Mouse (Mus musculus) kidney, postnatal 0 days (tissue): ENCODE data around the gene Sirpa. TPM values are rescaled to one million over a fixed set of nuclear protein-coding genes. Genes with fewer than 3 reads are reported as not detected.
A peak's percentile ranks its signal among the peaks of the same experiment; 100 is the strongest.

Source experiments
- ATAC-seq: fragments of 200-750 bp; cut with Nextera tagmentation; replicated peaks from 2 replicates; pipeline ENCODE4 v1.8.0; 2017; ENCODE audit warnings: low read depth, moderate number of reproducible peaks, moderate TSS enrichment, moderate library complexity; ENCODE audit not compliant: low FRiP score
- DNase-seq: peaks from one replicate; pipeline ENCODE4 v3.0.0-alpha.2; 2016; ENCODE audit warnings: low spot score
- H3K27ac ChIP-seq: fragments of 300-500 bp; sonication (generic); 2 replicates; pipeline ENCODE4 v1.5.1; 2014; ENCODE audit warnings: mild to moderate bottlenecking
- H3K27me3 ChIP-seq: fragments of 300-500 bp; sonication (generic); 2 replicates; pipeline ENCODE4 v1.6.1; 2014; ENCODE audit warnings: low read length, mixed read lengths; ENCODE audit not compliant: insufficient read depth
- H3K36me3 ChIP-seq: fragments of 300-500 bp; sonication (generic); 2 replicates; pipeline ENCODE4 v1.6.1; 2014; ENCODE audit warnings: low read length, mixed read lengths; ENCODE audit not compliant: insufficient read depth
- H3K4me1 ChIP-seq: fragments of 300-500 bp; sonication (generic); replicated peaks from 2 replicates; pipeline ENCODE4 v1.6.1; 2014; ENCODE audit warnings: antibody characterized with exemption, low read length, mixed read lengths; ENCODE audit not compliant: insufficient read depth
- H3K4me2 ChIP-seq: fragments of 300-500 bp; sonication (generic); 2 replicates; pipeline ENCODE4 v1.6.1; 2014; ENCODE audit warnings: mild to moderate bottlenecking, low read length, moderate library complexity, mixed read lengths
- H3K4me3 ChIP-seq: fragments of 300-500 bp; sonication (generic); replicated peaks from 2 replicates; pipeline ENCODE4 v1.5.1; 2014; ENCODE audit warnings: low read depth, low read length
- H3K9ac ChIP-seq: fragments of 300-500 bp; sonication (generic); 2 replicates; pipeline ENCODE4 v1.6.1; 2014; ENCODE audit warnings: low read depth, low read length
- H3K9me3 ChIP-seq: fragments of 300-500 bp; sonication (generic); replicated peaks from 2 replicates; pipeline ENCODE4 v1.6.1; 2016; ENCODE audit warnings: low read length, inconsistent platforms, mixed read lengths
- CTCF ChIP-seq: IDR thresholded peaks from 2 replicates; pipeline ENCODE4 v1.5.1; 2016; ENCODE audit warnings: antibody characterized with exemption, low read depth, mild to moderate bottlenecking, moderate library complexity
- WGBS: fragments of 180-500 bp; shearing (Covaris S2); extraction: QIAGEN DNeasy Blood & Tissue Kit; methylation state at CpG from one replicate; pipeline ENCODE4 v1.1.7; 2014; 5-methylcytosine and 5-hydroxymethylcytosine counted together
- polyA plus RNA-seq: library from polyadenylated mRNA; unstranded; fragments of >200 nt; fragmentation: Nextera tagmentation; extraction: Ambion mirVana; gene quantifications from 2 replicates; pipeline ENCODE4 v1.2.1, GENCODE M21; 2015

The Sirpa gene
- polyA plus RNA-seq, 1 experiment from 2014 or later, result 22.5 TPM

GRCm38 (mm10) chr2:129602856-129603255 is 10.2 kb downstream of the Sirpa start:
- DNase-seq, result no peak
- H3K9ac ChIP-seq, result no peak overlapping the region
- H3K9me3 ChIP-seq, result no peaks in the 10 kb centered on the region
- H3K36me3 ChIP-seq, result no peaks in the 10 kb centered on the region
- no peak for ATAC-seq
- no peak for TF ChIP-seq CTCF
- H3K4me3 ChIP-seq, result no peak overlapping the region
- no peak overlapping the region for H3K4me2 ChIP-seq
- H3K4me1 ChIP-seq, result no peaks in the 10 kb centered on the region; the same call in 1 of the 2 replicates
- H3K27me3 ChIP-seq, result no peaks in the 10 kb centered on the region
- no peak overlapping the region for H3K27ac ChIP-seq
- WGBS, result 94% methylated on average over 7 of the region's 7 CpGs

DNA sequence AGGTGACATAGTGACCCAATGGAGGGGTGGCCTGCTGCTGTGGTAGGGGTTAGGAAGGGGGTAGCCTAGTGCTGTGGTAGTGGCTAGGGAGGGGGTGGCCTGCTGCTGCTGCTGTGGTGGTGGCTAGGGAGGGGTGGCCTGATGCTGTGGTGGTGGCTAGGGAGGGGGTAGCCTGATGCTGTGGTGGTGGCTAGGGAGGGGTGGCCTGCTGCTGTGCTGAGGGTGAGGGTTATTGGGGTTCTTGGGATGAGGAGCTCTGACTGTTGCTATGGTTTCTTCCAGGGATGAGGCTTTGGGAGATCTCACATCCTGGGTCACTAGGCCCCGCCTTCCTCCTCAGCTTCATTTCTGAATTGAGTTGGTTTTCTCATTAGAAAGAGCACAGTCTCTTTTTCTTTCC is 10.9 kb downstream of the Sirpa start:
- Histone ChIP-seq H3K9ac (no peak overlapping the region), H3K4me2 (no peak overlapping the region), H3K4me1 (no peaks in the 10 kb centered on the region; the same call in 1 of the 2 replicates), H3K36me3 (no peaks in the 10 kb centered on the region), H3K4me3 (no peak overlapping the region), H3K27ac (no peak overlapping the region), H3K9me3 (no peaks in the 10 kb centered on the region), H3K27me3 (no peaks in the 10 kb centered on the region)
- peak; percentile 92 for ATAC-seq
- DNase-seq, result no peak
- 100% methylated on average over 1 of the region's 1 CpGs for WGBS
- no peak for TF ChIP-seq CTCF

DNA sequence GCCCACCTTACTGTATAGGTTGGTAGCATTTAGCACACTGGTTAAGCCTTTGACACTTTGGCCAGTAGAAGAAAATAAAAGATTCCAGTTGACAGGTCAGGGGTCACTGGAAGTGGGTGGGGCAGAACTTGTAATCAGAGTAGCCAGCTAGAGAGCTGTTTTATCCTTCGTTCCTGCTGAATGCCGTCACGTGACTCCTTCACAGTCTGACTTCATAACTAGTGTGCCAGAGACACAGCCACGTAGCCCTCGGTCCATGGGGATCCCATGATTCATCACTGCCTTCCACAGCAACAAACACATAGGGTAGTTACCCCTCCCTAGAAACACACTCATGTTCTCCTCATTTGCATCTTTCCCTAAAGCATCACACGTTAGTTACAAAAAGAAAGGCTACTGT is 11.4 kb downstream of the Sirpa start:
- Histone ChIP-seq H3K4me3 (no peak overlapping the region), H3K36me3 (0 out of 2 replicates have a peak, but pooled peaks cover 4% of the 10 kb centered on the region), H3K9ac (no peak overlapping the region), H3K27ac (no peak overlapping the region), H3K9me3 (no peaks in the 10 kb centered on the region), H3K4me1 (no peaks in the 10 kb centered on the region; the same call in 1 of the 2 replicates), H3K27me3 (no peaks in the 10 kb centered on the region), H3K4me2 (no peak overlapping the region)
- peak; percentile 43 for DNase-seq
- TF ChIP-seq CTCF, result no peak
- ATAC-seq, result no peak
- WGBS, result 27% methylated on average over 6 of the region's 6 CpGs

DNA sequence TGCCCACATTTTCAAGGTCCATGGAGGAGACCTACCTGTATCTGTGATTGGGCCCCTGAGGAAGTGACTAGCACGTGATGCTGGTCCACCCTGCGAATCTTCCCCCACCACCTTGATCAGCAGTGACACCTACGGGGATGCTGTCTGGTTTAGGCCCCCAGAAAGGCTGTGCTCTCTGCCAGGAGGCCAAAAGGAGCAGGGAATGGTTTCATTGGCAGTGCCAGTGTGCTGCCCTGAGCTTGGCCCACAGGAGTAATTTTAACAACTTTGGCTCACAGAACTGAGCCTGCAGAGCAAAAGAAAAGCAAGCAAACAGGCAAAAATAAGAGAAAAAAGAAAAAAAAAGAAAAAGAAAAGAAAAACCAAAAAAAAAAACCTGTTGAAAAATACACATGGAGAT is 13.2 kb downstream of the Sirpa start:
- Histone ChIP-seq H3K27ac (no peak overlapping the region), H3K36me3 (0 out of 2 replicates have a peak, but pooled peaks cover 9% of the 10 kb centered on the region), H3K4me3 (no peak overlapping the region), H3K4me2 (no peak overlapping the region), H3K4me1 (no peaks in the 10 kb centered on the region; the same call in 1 of the 2 replicates), H3K9me3 (no peaks in the 10 kb centered on the region), H3K9ac (no peak overlapping the region), H3K27me3 (no peaks in the 10 kb centered on the region)
- WGBS, result 72% methylated on average over 3 of the region's 3 CpGs
- no peak for ATAC-seq
- no peak for TF ChIP-seq CTCF
- DNase-seq, result no peak

GRCm38 (mm10) chr2:129606269-129606668 is 13.6 kb downstream of the Sirpa start:
- Histone ChIP-seq H3K4me1 (no peaks in the 10 kb centered on the region; the same call in 1 of the 2 replicates), H3K36me3 (peaks cover 9% of the 10 kb centered on the region; the same call in 1 of the 2 replicates), H3K9ac (no peak overlapping the region), H3K27ac (no peak overlapping the region), H3K27me3 (no peaks in the 10 kb centered on the region), H3K4me3 (no peak overlapping the region), H3K4me2 (no peak overlapping the region), H3K9me3 (no peaks in the 10 kb centered on the region)
- no peak for TF ChIP-seq CTCF
- DNase-seq (no peak), ATAC-seq (no peak)
- 28% methylated on average over 8 of the region's 8 CpGs for WGBS

DNA sequence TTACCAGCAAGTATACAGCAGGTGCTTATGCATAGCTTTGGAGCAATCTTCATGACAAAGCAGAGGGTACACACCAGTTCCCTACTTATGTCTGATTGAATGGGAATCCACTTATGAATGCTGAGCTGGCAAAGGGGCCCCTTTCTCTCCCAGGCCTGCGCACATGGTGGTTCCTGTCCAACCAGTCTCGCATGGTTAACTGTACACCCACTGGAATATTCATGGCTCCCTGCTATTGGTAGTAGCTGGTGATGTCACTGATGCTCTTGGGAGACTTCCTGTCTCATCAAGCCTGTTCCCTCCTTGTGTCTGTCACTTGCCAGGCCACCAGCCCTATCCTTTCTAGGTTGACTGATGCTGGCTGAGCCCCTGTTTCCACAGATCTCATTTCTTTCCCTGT is 14.3 kb downstream of the Sirpa start:
- no peaks in the 10 kb centered on the region for H3K27me3 ChIP-seq
- TF ChIP-seq CTCF, result no peak
- H3K4me2 ChIP-seq, result no peak overlapping the region
- no peaks in the 10 kb centered on the region; the same call in 1 of the 2 replicates for H3K4me1 ChIP-seq
- H3K36me3 ChIP-seq, result peaks cover 9% of the 10 kb centered on the region; the same call in 1 of the 2 replicates
- DNase-seq (no peak), ATAC-seq (no peak)
- no peak overlapping the region for H3K9ac ChIP-seq
- no peak overlapping the region for H3K4me3 ChIP-seq
- no peak overlapping the region for H3K27ac ChIP-seq
- WGBS, result 84% methylated on average over 2 of the region's 2 CpGs
- H3K9me3 ChIP-seq, result no peaks in the 10 kb centered on the region

DNA sequence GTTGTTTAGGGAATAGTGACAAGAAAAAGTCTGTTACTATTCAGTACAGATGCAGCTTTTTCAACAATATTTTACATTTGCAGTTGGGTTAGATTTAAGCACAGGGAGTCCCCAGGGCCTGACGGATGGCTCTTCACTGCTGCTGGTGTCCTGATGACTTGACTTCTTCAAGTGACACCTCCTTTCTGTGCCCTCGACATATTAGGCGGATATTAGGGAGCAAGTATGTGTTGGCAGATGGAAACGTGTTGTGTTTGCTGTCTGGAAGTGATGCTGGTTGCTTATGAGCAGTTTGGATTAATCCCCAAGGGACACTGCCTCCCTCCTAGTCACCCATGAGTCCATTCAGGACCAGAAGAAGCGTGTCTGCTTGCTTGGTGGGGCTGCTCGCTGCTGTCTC is 21.3 kb downstream of the Sirpa start:
- Histone ChIP-seq H3K27ac (no peak overlapping the region), H3K9me3 (no peaks in the 10 kb centered on the region), H3K4me1 (no peaks in the 10 kb centered on the region), H3K27me3 (no peaks in the 10 kb centered on the region), H3K4me2 (no peak overlapping the region), H3K9ac (no peak overlapping the region), H3K4me3 (no peak overlapping the region), H3K36me3 (peaks cover 10% of the 10 kb centered on the region; the same call in 1 of the 2 replicates)
- ATAC-seq, result no peak
- TF ChIP-seq CTCF, result no peak
- WGBS, result 89% methylated on average over 6 of the region's 6 CpGs
- DNase-seq, result no peak
